Comparison of ENCODE assay signal across 8 mouse cellular contexts in the genomic region with DNA sequence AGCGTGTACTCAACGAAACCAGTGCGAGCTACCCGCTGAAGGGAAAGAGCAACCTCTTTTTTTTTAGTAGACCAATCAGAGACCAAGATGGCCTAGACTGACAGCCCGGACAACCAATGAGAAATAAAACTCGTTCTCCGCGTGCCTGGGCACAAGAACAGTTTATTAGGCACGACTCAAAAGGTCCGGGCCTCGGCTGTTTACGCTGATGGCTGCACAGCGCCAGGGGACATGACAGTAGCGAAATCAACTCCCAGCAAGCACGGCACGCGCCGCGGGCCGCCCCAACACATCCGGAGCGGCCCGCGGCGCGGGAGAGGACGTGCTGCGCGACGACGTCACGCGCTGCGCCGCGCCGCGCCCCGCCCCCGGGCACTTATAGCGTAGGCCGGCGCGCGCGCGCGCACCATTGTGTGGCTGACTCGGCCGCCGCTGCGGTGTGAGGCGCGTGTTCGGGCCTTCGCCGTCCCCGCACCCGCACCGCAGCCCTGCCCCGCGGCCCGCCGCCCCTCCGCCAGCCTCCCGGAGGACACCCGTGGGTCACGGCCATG. TPM values are rescaled to one million over a fixed set of nuclear protein-coding genes. Genes with fewer than 3 reads are reported as not detected.
DNase-seq lines count a peak whose midpoint lies in the region; ATAC-seq and TF ChIP-seq lines count a peak whose summit lies in the region.

A gene (plus strand): TSS at position 406 of the 551 bp plus-strand sequence.

- WGBS in embryonic facial prominence, embryonic 14.5 days: 0% methylated on average over 26 of the region's 68 CpGs
- under 1% methylated on average over 66 of the region's 68 CpGs for whole genome bisulfite sequencing in heart, adult 2 months
- WGBS in limb, embryonic 13.5 days: under 1% methylated on average over 66 of the region's 68 CpGs
- WGBS in midbrain, embryonic 16.5 days: 0% methylated on average over 48 of the region's 68 CpGs

- peak; percentile 85 for TF ChIP-seq POLR2A in heart, adult 2 months (IDR thresholded peaks at IDR 0.05; ENCODE audit: insufficient read depth, low read depth, low read length)

- TF ChIP-seq EP300 in heart, adult 2 months (IDR thresholded peaks at IDR 0.05; ENCODE audit: insufficient read depth, low read depth, low read length): 0 out of 2 replicates have a peak, but pooled peaks have one; percentile 20

- peak within 1 kb of the TSS; percentile 100 for H3K4me3 ChIP-seq in embryonic facial prominence, embryonic 14.5 days (ENCODE audit: low read depth, low read length)
- H3K4me3 ChIP-seq in heart, adult 2 months: peak within 1 kb of the TSS; percentile 95
- H3K4me3 ChIP-seq in limb, embryonic 13.5 days: peak within 1 kb of the TSS; percentile 90
- peak within 1 kb of the TSS; percentile 97 for H3K4me3 ChIP-seq in midbrain, embryonic 16.5 days (ENCODE audit: low read depth, low read length)

- H3K4me2 ChIP-seq in embryonic facial prominence, embryonic 14.5 days (ENCODE audit: low read depth, low read length): peak within 1 kb of the TSS; percentile 86
- H3K4me2 ChIP-seq in limb, embryonic 13.5 days (replicated peaks): peak within 1 kb of the TSS; percentile 73
- peak within 1 kb of the TSS; percentile 77 for H3K4me2 ChIP-seq in midbrain, embryonic 16.5 days (ENCODE audit: low read length)

- peaks cover 4% of the 10 kb centered on the region for H3K4me1 ChIP-seq in embryonic facial prominence, embryonic 14.5 days (ENCODE audit: control insufficient read depth, insufficient read depth, low read length)
- peaks cover 3% of the 10 kb centered on the region for H3K4me1 ChIP-seq in heart, adult 2 months (ENCODE audit: control insufficient read depth, insufficient read depth, low read length)
- peaks cover 11% of the 10 kb centered on the region for H3K4me1 ChIP-seq in limb, embryonic 13.5 days
- peaks cover 12% of the 10 kb centered on the region for H3K4me1 ChIP-seq in midbrain, embryonic 16.5 days (ENCODE audit: control insufficient read depth, insufficient read depth, low read length)

- DNase-seq in 3134 (ENCODE audit: extremely low read depth, insufficient read length, low spot score): peak; percentile 92
- DNase-seq in adrenal gland, postnatal 4 days (ENCODE audit: low spot score in 2 of 2): peak; percentile 74 to 80
- DNase-seq in embryonic facial prominence, embryonic 14.5 days (ENCODE audit: low spot score): peak; percentile 98
- DNase-seq in heart, adult 2 months: peak; percentile 92 to 94
- peak; percentile 91 to 92 for DNase-seq in kidney, adult 8-10 months
- peak; percentile 87 to 93 for DNase-seq in spleen, postnatal 10 days (ENCODE audit: low spot score in 2 of 2)

- TF ChIP-seq CTCF in heart, adult 2 months (IDR thresholded peaks at IDR 0.05): no peak

- peak; percentile 94 for ATAC-seq in embryonic facial prominence, embryonic 14.5 days (ENCODE audit: low read depth)
- ATAC-seq in limb, embryonic 13.5 days (ENCODE audit: low FRiP score, low read depth): peak; percentile 92
- peak; percentile 90 for ATAC-seq in midbrain, embryonic 16.5 days

- intact Hi-C loops in heart, adult 2 months (cut with DNase I): loop anchor here (2.0 to 10.0 kb wide), 2 partner anchors 86 to 484 kb away; a partner anchor contains a TSS

- H3K9ac ChIP-seq in embryonic facial prominence, embryonic 14.5 days (ENCODE audit: low read depth, low read length): peak within 1 kb of the TSS; percentile 100
- peak within 1 kb of the TSS; percentile 99 for H3K9ac ChIP-seq in heart, adult 2 months (ENCODE audit: low read depth, low read length)
- H3K9ac ChIP-seq in limb, embryonic 13.5 days: peak within 1 kb of the TSS; percentile 100
- H3K9ac ChIP-seq in midbrain, embryonic 16.5 days (ENCODE audit: low read depth, low read length): peak within 1 kb of the TSS; percentile 100

- H3K36me3 ChIP-seq in embryonic facial prominence, embryonic 14.5 days (ENCODE audit: control insufficient read depth, insufficient read depth, low read length): peaks cover 35% of the 10 kb centered on the region
- peaks cover 13% of the 10 kb centered on the region for H3K36me3 ChIP-seq in heart, adult 2 months (ENCODE audit: control insufficient read depth, insufficient read depth, low read length)
- peaks cover 31% of the 10 kb centered on the region for H3K36me3 ChIP-seq in limb, embryonic 13.5 days
- peaks cover 13% of the 10 kb centered on the region for H3K36me3 ChIP-seq in midbrain, embryonic 16.5 days (ENCODE audit: control insufficient read depth, insufficient read depth, low read length)

- no peaks in the 10 kb centered on the region for H3K79me2 ChIP-seq in heart, adult 2 months (replicated peaks; ENCODE audit: control insufficient read depth, insufficient read depth, low read length)

- H3K27ac ChIP-seq in embryonic facial prominence, embryonic 14.5 days (replicated peaks; ENCODE audit: low read depth, low read length): peak within 1 kb of the TSS; percentile 99
- peak within 1 kb of the TSS; percentile 93 for H3K27ac ChIP-seq in heart, adult 2 months
- peak within 1 kb of the TSS; percentile 95 for H3K27ac ChIP-seq in limb, embryonic 13.5 days
- H3K27ac ChIP-seq in midbrain, embryonic 16.5 days (ENCODE audit: low read length): peak within 1 kb of the TSS; percentile 99

- H3K27me3 ChIP-seq in embryonic facial prominence, embryonic 14.5 days (replicated peaks; ENCODE audit: control insufficient read depth, insufficient read depth, low read length): no peaks in the 10 kb centered on the region; the same call in 1 of the 2 replicates
- no peaks in the 10 kb centered on the region for H3K27me3 ChIP-seq in heart, adult 2 months (ENCODE audit: control insufficient read depth, insufficient read depth, low read length)
- peaks cover 12% of the 10 kb centered on the region for H3K27me3 ChIP-seq in limb, embryonic 13.5 days
- H3K27me3 ChIP-seq in midbrain, embryonic 16.5 days (ENCODE audit: control insufficient read depth, insufficient read depth, low read depth, low read length): no peaks in the 10 kb centered on the region

- H3K9me3 ChIP-seq in embryonic facial prominence, embryonic 14.5 days (ENCODE audit: control insufficient read depth, low read length): no peaks in the 10 kb centered on the region
- no peaks in the 10 kb centered on the region for H3K9me3 ChIP-seq in limb, embryonic 13.5 days
- H3K9me3 ChIP-seq in midbrain, embryonic 16.5 days (replicated peaks; ENCODE audit: control insufficient read depth, low read length, poor library complexity, severe bottlenecking): no peaks in the 10 kb centered on the region

RNA-seq across cellular contexts. Expression of the gene that starts here (rescaled TPM):
- total RNA-seq in adrenal gland, postnatal 4 days (2021): 100 to 1,000 TPM; 244 to 280 TPM
- 173 and 201 TPM in 2 replicates for polyA plus RNA-seq in embryonic facial prominence, embryonic 14.5 days (2014; fragmentation: Nextera tagmentation; extraction: Ambion mirVana)
- total RNA-seq in heart, adult 2 months (2021): 10 to 100 TPM; 61.2 to 68.3 TPM
- 48.0 and 75.1 TPM in 2 replicates for polyA plus RNA-seq in heart, adult 2 months (2012; rRNA removed)
- polyA plus RNA-seq in limb, embryonic 13.5 days (2015; fragmentation: Nextera tagmentation; extraction: Ambion mirVana): 236 and 259 TPM in 2 replicates
- 118 and 137 TPM in 2 replicates for polyA plus RNA-seq in midbrain, embryonic 16.5 days (2015; fragmentation: Nextera tagmentation; extraction: Ambion mirVana)

Comparison
In these comparisons a context has a peak if more than half of its experiments do, and no peak if none do; other contexts are left out.
1. Peak in every context shown above with its lines: DNase-seq, ATAC-seq, H3K4me3 ChIP-seq and H3K27ac ChIP-seq.